Mouse (Mus musculus) embryonic facial prominence, embryonic 11.5 days (tissue): Measurements from ENCODE around the gene Slx1b. TPM values are rescaled to one million over a fixed set of nuclear protein-coding genes. Genes with fewer than 3 reads are reported as not detected.

Experiments
- polyA plus RNA-seq: library from polyadenylated mRNA; unstranded; fragments of >200 nt; fragmentation: Nextera tagmentation; extraction: Ambion mirVana; gene quantifications from 2 replicates; pipeline ENCODE4 v1.2.1, GENCODE M21; 2014

Slx1b gene
- polyA plus RNA-seq, 1 experiment from 2014 or later, result 10.4 TPM

Other genes starting within 250 kb of the Slx1b start
- 6.6 and 6.7 TPM in 2 replicates for gene Atp2a1, start 232.7 kb downstream of the Slx1b start, polyA plus RNA-seq
- gene Sh2b1, start 220.4 kb downstream of the Slx1b start, polyA plus RNA-seq, result 36.3 and 39.3 TPM in 2 replicates
- gene Tufm, start 208.4 kb downstream of the Slx1b start, polyA plus RNA-seq, result 158 and 159 TPM in 2 replicates
- gene Atxn2l, start 192.3 kb downstream of the Slx1b start, polyA plus RNA-seq, result 44.8 and 46.2 TPM in 2 replicates
- 177 and 184 TPM in 2 replicates for gene Eif3c, start 129.4 kb downstream of the Slx1b start, polyA plus RNA-seq
- 0.52 and 0.72 TPM in 2 replicates for gene Apobr, start 110.8 kb downstream of the Slx1b start, polyA plus RNA-seq
- gene Cln3, start 110.0 kb downstream of the Slx1b start, polyA plus RNA-seq, result 24.4 and 26.8 TPM in 2 replicates
- gene Il27, start 100.8 kb downstream of the Slx1b start, polyA plus RNA-seq, result not detected in 2 replicates
- 3.4 and 4.3 TPM in 2 replicates for gene Nupr1, start 64.9 kb downstream of the Slx1b start, polyA plus RNA-seq
- gene Sgf29, start 46.5 kb downstream of the Slx1b start, polyA plus RNA-seq, result 51.2 and 53.7 TPM in 2 replicates
- gene Sult1a1, start 19.4 kb downstream of the Slx1b start, polyA plus RNA-seq, result 0.15 and 0.70 TPM in 2 replicates
- 143 and 147 TPM in 2 replicates for gene Bola2, start 383 bp downstream of the Slx1b start, polyA plus RNA-seq
- 37.5 and 42.5 TPM in 2 replicates for gene Coro1a, start 12.0 kb upstream of the Slx1b start, polyA plus RNA-seq
- 37.1 and 44.9 TPM in 2 replicates for gene Mapk3, start 63.8 kb upstream of the Slx1b start, polyA plus RNA-seq
- gene Gdpd3, start 70.5 kb upstream of the Slx1b start, polyA plus RNA-seq, result 0.60 and 1.3 TPM in 2 replicates
- gene Ypel3, start 81.2 kb upstream of the Slx1b start, polyA plus RNA-seq, result 89.1 and 109 TPM in 2 replicates
- 0.18 and 0.27 TPM in 2 replicates for gene Tbx6, start 85.7 kb upstream of the Slx1b start, polyA plus RNA-seq
- 374 and 401 TPM in 2 replicates for gene Ppp4c, start 96.7 kb upstream of the Slx1b start, polyA plus RNA-seq
- 2.4 and 2.5 TPM in 2 replicates for gene Fam57b, start 101.9 kb upstream of the Slx1b start, polyA plus RNA-seq
- not detected in 2 replicates for gene 4930451I11Rik, start 135.9 kb upstream of the Slx1b start, polyA plus RNA-seq
- 1.5 and 1.7 TPM in 2 replicates for gene Doc2a, start 151.6 kb upstream of the Slx1b start, polyA plus RNA-seq
- 18.8 and 23.4 TPM in 2 replicates for gene Hirip3, start 166.2 kb upstream of the Slx1b start, polyA plus RNA-seq
- gene Ino80e, start 166.6 kb upstream of the Slx1b start, polyA plus RNA-seq, result 100 and 101 TPM in 2 replicates
- 21.6 and 23.6 TPM in 2 replicates for gene Taok2, start 188.9 kb upstream of the Slx1b start, polyA plus RNA-seq
- 15.8 and 18.4 TPM in 2 replicates for gene Tmem219, start 227.1 kb upstream of the Slx1b start, polyA plus RNA-seq
- 15.1 and 18.5 TPM in 2 replicates for gene Kctd13, start 233.1 kb upstream of the Slx1b start, polyA plus RNA-seq